Comparison of ENCODE assay signal across 8 mouse cellular contexts in the genomic region with DNA sequence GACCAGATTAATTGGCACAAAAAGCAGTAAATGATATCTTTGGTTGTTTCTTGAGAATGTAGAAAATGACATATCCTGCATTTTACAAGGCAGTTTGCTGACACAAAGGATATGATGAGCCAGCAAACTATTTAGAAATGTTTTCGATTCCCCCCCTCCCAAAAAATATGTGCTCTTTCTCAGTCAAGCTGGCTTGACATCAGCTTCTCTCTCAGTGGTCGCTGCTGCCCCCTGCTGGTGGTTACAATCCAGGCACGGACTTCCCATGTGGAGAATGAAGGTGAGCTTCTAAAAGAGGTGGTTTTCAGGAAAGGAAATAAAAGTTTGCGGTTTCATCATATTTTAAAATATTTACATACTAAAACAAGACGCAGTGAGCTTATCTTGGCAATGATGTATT.
DNase-seq lines count a peak whose midpoint lies in the region; ATAC-seq and TF ChIP-seq lines count a peak whose summit lies in the region.

No protein-coding gene starts in this region.

- H3K27me3 ChIP-seq in liver, embryonic 12.5 days (replicated peaks) = no peaks in the 10 kb centered on the region
- no peaks in the 10 kb centered on the region for H3K27me3 ChIP-seq in lung, postnatal 0 days (replicated peaks; ENCODE audit: insufficient read depth, low read length)

- H3K4me3 ChIP-seq in liver, embryonic 12.5 days = no peak overlapping the region
- H3K4me3 ChIP-seq in lung, postnatal 0 days (ENCODE audit: low read depth, low read length) = no peak overlapping the region

- no peak for TF ChIP-seq EP300 in lung, postnatal 0 days (IDR thresholded peaks at IDR 0.05)

- DNase-seq in liver = peak; percentile 74
- DNase-seq in cerebellum, adult 11-12 months = peak; percentile 72
- DNase-seq in frontal cortex, postnatal 36 days (ENCODE audit: low spot score in 2 of 2) = peak; percentile 76 to 80
- peak; percentile 24 for DNase-seq in large intestine, adult 2 months (ENCODE audit: low read depth, low spot score)
- DNase-seq in lung, postnatal 0 days (ENCODE audit: low spot score) = peak; percentile 76
- peak; percentile 61 for DNase-seq in right cerebral cortex, postnatal 25 days
- peak; percentile 43 to 86 for DNase-seq in urinary bladder, postnatal 4 days (ENCODE audit: low spot score in 2 of 2)

- no peaks in the 10 kb centered on the region for H3K4me1 ChIP-seq in liver, embryonic 12.5 days
- no peaks in the 10 kb centered on the region for H3K4me1 ChIP-seq in lung, postnatal 0 days (ENCODE audit: insufficient read depth, low read depth, low read length)

- no peak overlapping the region for H3K4me2 ChIP-seq in liver, embryonic 12.5 days
- no peak overlapping the region for H3K4me2 ChIP-seq in lung, postnatal 0 days (replicated peaks; ENCODE audit: low read depth, low read length)

- no peak for ATAC-seq in liver, embryonic 12.5 days
- no peak for ATAC-seq in lung, postnatal 0 days

- 11% methylated on average over 5 of the region's 5 CpGs for WGBS in liver, embryonic 12.5 days (ENCODE audit: insufficient replicate concordance)
- 10% methylated on average over 5 of the region's 5 CpGs for WGBS in large intestine, adult 2 months
- WGBS in lung, postnatal 0 days = 8% methylated on average over 5 of the region's 5 CpGs

- peak; percentile 95 for TF ChIP-seq CTCF in lung, postnatal 0 days (IDR thresholded peaks at IDR 0.05)

- no peaks in the 10 kb centered on the region for H3K9me3 ChIP-seq in liver, embryonic 12.5 days (replicated peaks)
- H3K9me3 ChIP-seq in lung, postnatal 0 days (ENCODE audit: low read length) = no peaks in the 10 kb centered on the region

- H3K36me3 ChIP-seq in liver, embryonic 12.5 days = no peaks in the 10 kb centered on the region
- no peaks in the 10 kb centered on the region for H3K36me3 ChIP-seq in lung, postnatal 0 days (ENCODE audit: insufficient read depth, low read length)

- H3K9ac ChIP-seq in liver, embryonic 12.5 days = no peak overlapping the region
- no peak overlapping the region for H3K9ac ChIP-seq in lung, postnatal 0 days (replicated peaks; ENCODE audit: low read depth)

- no peak overlapping the region for H3K27ac ChIP-seq in liver, embryonic 12.5 days
- H3K27ac ChIP-seq in lung, postnatal 0 days (ENCODE audit: low read length) = no peak overlapping the region

Comparison
In these comparisons a context has a peak if more than half of its experiments do, and no peak if none do; other contexts are left out.
1. DNase-seq: peak in every context shown above with its lines; median percentile 78 in frontal cortex, postnatal 36 days; 76 in lung, postnatal 0 days; 74 in liver; 72 in cerebellum, adult 11-12 months; 64 in urinary bladder, postnatal 4 days; 61 in right cerebral cortex, postnatal 25 days; 24 in large intestine, adult 2 months.